Mouse (Mus musculus): Measurements from ENCODE around the gene Gm5458. TPM values are rescaled to one million over a fixed set of nuclear protein-coding genes. Genes with fewer than 3 reads are reported as not detected.

Gm5458 gene
- polyA plus RNA-seq (2015; fragmentation: Nextera tagmentation; extraction: Ambion mirVana): not detected in 2 replicates

DNA sequence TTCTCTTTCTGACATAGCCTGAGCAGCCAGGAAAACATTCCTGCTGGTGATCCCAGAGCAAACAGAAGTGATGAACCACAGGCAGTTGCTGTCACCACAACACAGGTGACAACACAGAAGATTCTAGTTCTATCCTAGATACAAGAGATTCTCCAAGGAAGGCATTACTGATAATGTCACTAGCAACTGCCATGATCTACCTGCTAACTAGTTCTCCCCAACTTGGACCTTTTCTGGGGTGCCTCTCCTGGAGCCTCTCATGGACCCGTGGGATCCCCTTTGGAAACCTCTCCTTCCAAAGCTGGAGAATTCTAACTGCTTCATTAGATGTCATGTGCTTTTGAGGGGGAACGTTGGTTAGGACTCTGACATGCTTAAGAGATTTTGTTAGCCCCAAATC, at the start of gene Gm5458:
Gm5458 (minus strand) TSS at position 101 of the 400 bp plus-strand sequence.

DNA sequence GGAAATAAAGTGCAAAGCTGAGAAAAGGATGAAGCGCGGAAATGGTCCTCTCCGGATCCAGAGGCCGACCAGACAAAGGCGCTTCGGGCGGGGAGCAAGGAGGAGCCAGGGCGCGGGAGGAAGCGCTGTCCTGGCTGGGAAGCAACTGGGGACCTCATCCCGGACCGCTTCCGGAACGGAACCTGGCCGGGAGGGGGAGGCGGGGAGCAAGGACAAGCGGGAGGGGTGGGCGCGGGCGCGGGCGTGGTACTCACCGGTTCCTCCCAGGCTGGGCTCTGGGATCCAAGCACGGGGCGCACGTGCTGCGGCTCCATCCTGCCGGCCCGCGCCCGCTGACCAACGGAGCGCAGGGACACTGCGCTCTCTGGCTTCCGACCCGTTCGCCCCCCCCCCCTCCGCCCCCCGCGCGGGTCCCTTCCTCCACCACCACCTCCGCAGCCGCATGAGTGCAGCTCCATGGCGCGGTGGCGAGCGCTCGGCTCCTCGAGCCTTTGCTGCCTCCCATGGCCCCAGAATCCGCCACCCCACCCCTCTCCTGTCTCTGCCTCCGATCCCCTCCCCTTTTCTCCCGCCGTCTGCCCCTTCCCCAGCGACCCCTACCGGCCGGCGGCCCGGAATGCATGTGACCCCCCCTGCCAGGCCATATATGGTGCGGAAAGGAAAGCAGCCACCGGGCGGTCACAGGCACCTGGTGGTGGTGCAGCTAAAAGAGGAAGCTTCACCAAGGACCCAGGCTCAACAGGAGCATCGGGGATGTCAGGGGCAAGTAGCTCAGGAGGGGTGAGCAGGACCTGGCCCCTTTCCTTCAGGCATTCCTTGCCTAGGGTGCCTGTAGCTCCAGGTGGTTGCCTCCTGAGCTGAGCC, 17.3 kb downstream of the Gm5458 start, which contains the start of gene Gm2237:
Gm2237 (minus strand) TSS at position 332 of the 864 bp plus-strand sequence.

DNA sequence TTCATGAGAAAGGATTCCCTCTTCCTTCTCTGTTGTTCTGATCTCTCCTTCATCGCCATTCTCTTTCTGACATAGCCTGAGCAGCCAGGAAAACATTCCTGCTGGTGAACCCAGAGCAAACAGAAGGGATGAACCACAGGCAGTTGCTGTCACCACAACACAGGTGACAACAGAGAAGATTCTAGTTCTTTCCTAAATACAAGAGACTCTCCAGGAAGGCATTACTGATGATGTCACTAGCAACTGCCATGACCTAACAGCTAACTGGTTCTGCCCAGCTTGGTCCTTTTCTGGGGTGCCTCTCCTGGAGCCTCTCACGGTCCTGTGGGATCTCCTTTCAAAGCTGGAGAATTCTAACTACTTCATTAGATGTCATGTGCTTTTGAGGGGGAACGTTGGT, 52.5 kb downstream of the Gm5458 start, which contains the start of gene Gm2244:
Gm2244 (minus strand) TSS at position 101 of the 400 bp plus-strand sequence.

Other genes with a start within 250 kb of the Gm5458 start
- gene Gm21738, start 183.7 kb downstream of the Gm5458 start, polyA plus RNA-seq (2015; fragmentation: Nextera tagmentation; extraction: Ambion mirVana): 0.78 and 0.97 TPM in 2 replicates
- gene Gm2244, start 52.6 kb downstream of the Gm5458 start, polyA plus RNA-seq (2015; fragmentation: Nextera tagmentation; extraction: Ambion mirVana): 0.14 TPM in 1 of 2 replicates, not detected in the other
- 1.5 and 1.6 TPM in 2 replicates for gene Gm2237, start 17.4 kb downstream of the Gm5458 start, polyA plus RNA-seq (2015; fragmentation: Nextera tagmentation; extraction: Ambion mirVana)
- 36.4 and 41.0 TPM in 2 replicates for gene Nid2, start 148.7 kb upstream of the Gm5458 start, polyA plus RNA-seq (2015; fragmentation: Nextera tagmentation; extraction: Ambion mirVana)
- gene Rtraf, start 221.2 kb upstream of the Gm5458 start, polyA plus RNA-seq (2015; fragmentation: Nextera tagmentation; extraction: Ambion mirVana): 162 and 185 TPM in 2 replicates